Mouse (Mus musculus) cerebellum, postnatal 10 days (tissue): Measurements from ENCODE around the gene Sgk1.

ENCODE experiments used
- DNase-seq, 2 experiments: peaks; one replicate each; pipeline ENCODE4 v3.0.0; 2021; ENCODE audit warnings: mixed read lengths in 2 of 2

The Sgk1 gene

GRCm38 (mm10) chr10:22001621-22002020, 119.6 kb downstream of the Sgk1 start:
- DNase-seq: no peak

- no peak for DNase-seq
Observed at GRCm38 (mm10) chr10:22004763-22005162, 122.8 kb downstream of the Sgk1 start.

DNA sequence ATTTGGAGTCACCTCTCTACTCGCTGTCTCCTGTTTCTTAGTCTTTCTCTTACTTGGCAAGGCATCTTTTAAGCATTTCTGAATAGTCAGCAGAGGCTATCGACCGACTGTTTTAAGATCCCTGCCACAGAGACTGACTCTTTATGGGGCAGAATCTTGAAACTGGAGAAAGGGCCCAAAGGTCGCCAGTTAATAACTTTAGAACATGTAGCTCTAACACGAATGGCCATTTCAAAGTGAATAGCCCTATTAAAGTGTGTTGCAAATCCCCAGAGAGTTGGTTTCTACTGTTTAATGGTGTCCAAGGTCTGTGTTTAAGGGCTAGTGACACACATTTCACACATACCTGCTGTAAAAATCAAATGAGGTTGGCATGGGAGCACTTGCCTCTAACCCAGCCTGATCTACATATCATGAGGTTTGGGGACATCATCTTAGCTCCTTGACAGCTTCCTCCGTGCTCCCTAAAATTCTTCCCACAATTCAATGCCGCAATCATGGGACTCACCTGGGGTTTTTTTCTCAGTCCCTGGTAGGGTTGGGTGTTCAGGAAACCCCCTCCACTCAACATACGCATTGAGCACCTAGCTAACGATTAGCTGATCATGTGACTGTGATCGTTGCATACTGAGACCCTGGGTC, 125.3 kb downstream of the Sgk1 start:
- DNase-seq: no peak

GRCm38 (mm10) chr10:22007802-22008172, 125.8 kb downstream of the Sgk1 start:
- peak; percentile 61 to 69 for DNase-seq

- peak; percentile 91 to 92 for DNase-seq
Observed at GRCm38 (mm10) chr10:22010088-22010818, 128.3 kb downstream of the Sgk1 start.

DNA sequence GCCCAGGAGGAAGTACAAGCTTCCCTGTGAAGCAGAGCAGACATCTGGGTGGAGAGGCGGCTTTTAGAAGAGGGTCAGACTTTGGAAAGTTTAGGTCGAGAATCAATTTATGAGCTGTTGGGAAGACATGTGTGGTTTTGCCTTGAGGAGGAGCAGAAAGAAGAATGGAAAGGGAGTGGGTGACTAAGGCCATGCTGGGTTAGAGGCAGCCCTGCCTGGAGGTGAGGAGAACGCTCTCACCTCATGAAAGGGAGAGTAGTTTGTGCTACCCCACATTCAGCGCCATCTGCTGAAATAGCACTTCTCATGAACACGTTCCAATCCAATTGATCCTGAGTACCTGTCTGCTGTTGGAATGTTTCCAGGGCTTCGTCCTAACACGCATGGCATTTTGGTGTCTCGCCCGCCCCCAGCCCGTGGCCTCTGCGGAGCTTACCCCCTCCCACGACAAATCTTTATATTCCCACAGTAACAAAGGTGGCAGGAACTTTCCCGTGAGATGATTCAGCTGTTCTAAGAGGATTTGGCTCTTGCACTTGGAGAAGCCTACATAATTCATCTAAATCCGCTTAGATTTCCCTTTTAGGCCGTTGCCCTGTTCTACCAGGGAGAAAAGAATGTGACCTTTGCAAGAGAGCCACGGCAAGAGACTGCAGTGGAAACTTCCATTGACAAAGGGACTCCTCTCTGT, 135.6 kb downstream of the Sgk1 start:
- peak in 1 of 2 experiments; percentile 13 for DNase-seq

DNA sequence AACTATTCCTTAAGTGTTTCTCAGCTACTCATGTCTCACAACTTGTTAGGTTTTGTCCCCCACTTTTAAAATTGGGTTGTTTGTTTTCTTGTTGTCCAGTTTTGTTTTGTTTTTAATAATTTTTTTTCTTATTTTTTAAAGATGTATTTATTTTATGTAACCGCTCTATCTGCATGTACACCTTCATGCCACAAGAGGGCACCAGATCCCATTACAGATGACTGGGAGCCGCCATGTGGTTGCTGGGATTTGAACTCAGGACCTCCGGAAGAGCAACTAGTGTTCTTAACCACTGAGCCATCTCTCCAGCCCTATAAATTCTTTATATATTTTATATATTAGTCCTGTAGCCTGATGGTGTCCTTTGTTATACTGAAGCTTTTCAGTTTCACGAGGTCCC, 136.6 kb downstream of the Sgk1 start:
- DNase-seq: no peak

DNA sequence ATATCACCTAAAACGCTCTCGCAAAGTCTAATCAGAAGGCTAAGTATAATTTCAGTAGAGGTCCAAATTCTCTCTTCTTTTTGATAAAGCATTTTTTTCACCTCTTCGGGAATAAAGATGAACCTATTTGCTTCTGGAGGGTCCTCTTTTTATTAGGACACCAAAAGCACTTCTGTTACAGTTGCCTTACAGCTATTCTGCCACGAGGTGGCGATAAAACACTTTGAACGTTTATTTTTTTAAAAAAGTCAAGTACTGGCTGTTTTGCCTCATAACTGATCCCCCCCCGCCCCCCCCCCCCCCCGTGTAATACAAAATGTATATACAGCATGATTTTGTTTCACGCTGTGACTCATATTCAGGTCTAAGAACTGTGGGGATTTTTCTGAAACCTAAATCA, 152.3 kb downstream of the Sgk1 start:
- peak; percentile 40 to 61 for DNase-seq

GRCm38 (mm10) chr10:22036256-22036655, 154.3 kb downstream of the Sgk1 start:
- peak; percentile 73 to 78 for DNase-seq
